Mouse (Mus musculus): Measurements from ENCODE around the gene Urb1. TPM values are rescaled to one million over a fixed set of nuclear protein-coding genes. Genes with fewer than 3 reads are reported as not detected.

Gene Urb1
- polyA plus RNA-seq, 1 experiment from 2014 or later = 8.5 TPM

DNA sequence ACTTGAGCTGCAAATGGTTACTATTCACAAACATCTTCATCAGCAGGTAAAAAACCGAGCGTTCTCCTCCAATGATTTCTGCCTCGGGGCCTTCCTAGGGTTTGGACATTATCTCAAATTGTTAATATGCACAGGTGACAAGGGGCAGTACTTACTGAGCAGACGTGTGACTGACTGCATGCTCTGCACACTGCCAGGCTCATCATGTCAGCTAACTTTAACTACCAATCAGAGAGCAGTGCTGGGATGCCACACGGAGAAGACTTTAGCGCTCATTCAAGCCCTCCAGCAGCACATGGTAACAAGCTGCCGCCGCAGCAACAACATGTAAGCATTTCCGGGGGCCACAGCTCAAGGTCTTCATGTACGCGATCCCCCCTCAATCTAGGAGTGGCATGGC is 26.9 kb downstream of the Urb1 start:
- peaks cover 47% of the 10 kb centered on the region for H3K36me3 ChIP-seq (ENCODE audit: insufficient read depth, low read length)

DNA sequence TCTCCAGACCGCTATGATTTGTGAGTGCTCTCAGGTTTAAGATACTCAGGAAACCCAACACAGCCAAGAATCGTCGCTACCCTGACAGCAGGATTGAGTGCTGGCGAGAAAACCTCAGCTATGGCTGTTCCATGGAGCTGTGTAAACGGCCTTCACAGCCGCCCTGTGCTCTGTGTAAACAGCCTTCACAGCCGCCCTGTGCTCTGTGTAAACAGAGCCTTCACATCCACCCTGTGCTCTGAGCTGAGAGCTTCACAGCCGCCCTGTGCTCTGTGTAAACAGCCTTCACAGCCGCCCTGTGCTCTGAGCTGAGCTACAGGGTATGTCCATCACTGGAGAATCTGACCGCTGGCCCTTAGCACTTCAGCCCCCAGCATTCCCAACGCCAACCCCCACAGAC is 30.4 kb downstream of the Urb1 start:
- Histone ChIP-seq H3K4me1 (ENCODE audit: insufficient read depth, low read length) (0 out of 2 replicates have a peak, but pooled peaks cover 3% of the 10 kb centered on the region), H3K4me2 (replicated peaks; ENCODE audit: low read depth, low read length) (no peak overlapping the region), H3K9ac (replicated peaks; ENCODE audit: low read length) (no peak overlapping the region), H3K36me3 (ENCODE audit: insufficient read depth, low read length) (peaks cover 47% of the 10 kb centered on the region; the same call in 1 of the 2 replicates), H3K9me3 (ENCODE audit: low read length) (no peaks in the 10 kb centered on the region), H3K27ac (ENCODE audit: low read length) (no peak overlapping the region), H3K4me3 (ENCODE audit: low read length) (no peak overlapping the region), H3K27me3 (ENCODE audit: insufficient read depth, low read length) (no peaks in the 10 kb centered on the region)
- ATAC-seq (ENCODE audit: low FRiP score, low TSS enrichment) = peak; percentile 89
- 34% methylated on average over 11 of the region's 11 CpGs for WGBS

More for the DNA sequence above, 26.9 kb downstream of the Urb1 start:
- 0 out of 2 replicates have a peak, but pooled peaks cover 3% of the 10 kb centered on the region for H3K4me1 ChIP-seq (ENCODE audit: insufficient read depth, low read length)
- no peaks in the 10 kb centered on the region for H3K27me3 ChIP-seq (ENCODE audit: insufficient read depth, low read length)
- H3K4me3 ChIP-seq (ENCODE audit: low read length) = no peak overlapping the region
- WGBS = 89% methylated on average over 11 of the region's 11 CpGs
- ATAC-seq (ENCODE audit: low FRiP score, low TSS enrichment) = no peak
- H3K9me3 ChIP-seq (ENCODE audit: low read length) = no peaks in the 10 kb centered on the region
- H3K4me2 ChIP-seq (replicated peaks; ENCODE audit: low read depth, low read length) = no peak overlapping the region
- H3K9ac ChIP-seq (replicated peaks; ENCODE audit: low read length) = no peak overlapping the region
- H3K27ac ChIP-seq (ENCODE audit: low read length) = no peak overlapping the region

- Histone ChIP-seq H3K9ac (replicated peaks; ENCODE audit: low read length) (no peak overlapping the region), H3K4me1 (ENCODE audit: insufficient read depth, low read length) (0 out of 2 replicates have a peak, but pooled peaks cover 3% of the 10 kb centered on the region), H3K36me3 (ENCODE audit: insufficient read depth, low read length) (peaks cover 60% of the 10 kb centered on the region), H3K4me3 (ENCODE audit: low read length) (no peak overlapping the region), H3K27ac (ENCODE audit: low read length) (no peak overlapping the region), H3K27me3 (ENCODE audit: insufficient read depth, low read length) (no peaks in the 10 kb centered on the region), H3K4me2 (replicated peaks; ENCODE audit: low read depth, low read length) (no peak overlapping the region), H3K9me3 (ENCODE audit: low read length) (no peaks in the 10 kb centered on the region)
- 79% methylated on average over 10 of the region's 10 CpGs for WGBS
- ATAC-seq (ENCODE audit: low FRiP score, low TSS enrichment) = no peak
Observed at GRCm38 (mm10) chr16:90775946-90776520, 34.2 kb downstream of the Urb1 start.

- Histone ChIP-seq H3K27me3 (ENCODE audit: insufficient read depth, low read length) (no peaks in the 10 kb centered on the region), H3K9me3 (ENCODE audit: low read length) (no peaks in the 10 kb centered on the region), H3K4me1 (ENCODE audit: insufficient read depth, low read length) (no peaks in the 10 kb centered on the region), H3K4me2 (replicated peaks; ENCODE audit: low read depth, low read length) (no peak overlapping the region), H3K36me3 (ENCODE audit: insufficient read depth, low read length) (peaks cover 55% of the 10 kb centered on the region), H3K9ac (replicated peaks; ENCODE audit: low read length) (no peak overlapping the region), H3K4me3 (ENCODE audit: low read length) (no peak overlapping the region), H3K27ac (ENCODE audit: low read length) (no peak overlapping the region)
- ATAC-seq (ENCODE audit: low FRiP score, low TSS enrichment) = no peak
- 88% methylated on average over 6 of the region's 6 CpGs for WGBS
Observed at GRCm38 (mm10) chr16:90774646-90775045, 35.6 kb downstream of the Urb1 start.

DNA sequence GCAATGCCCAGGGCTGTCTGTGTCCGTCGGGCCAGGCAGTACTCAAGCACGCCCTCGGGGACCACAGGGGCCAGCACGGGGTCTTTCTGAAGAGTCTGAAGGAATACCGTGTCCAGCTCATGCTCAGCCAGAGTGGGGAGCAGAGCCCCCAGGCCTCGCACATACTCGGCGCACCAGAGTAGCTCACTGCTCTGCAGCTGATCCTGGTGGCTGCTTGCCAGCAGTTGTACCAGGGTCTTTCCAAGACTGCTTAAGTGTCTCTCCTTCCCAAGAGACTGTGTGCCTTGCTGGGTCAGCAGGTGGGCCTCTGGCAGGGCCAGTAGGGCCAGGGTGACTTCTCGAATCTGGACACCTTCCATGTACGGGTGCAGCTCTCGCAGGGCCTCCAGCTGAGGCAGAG is 36.0 kb downstream of the Urb1 start:
- no peaks in the 10 kb centered on the region for H3K27me3 ChIP-seq (ENCODE audit: insufficient read depth, low read length)
- no peaks in the 10 kb centered on the region for H3K9me3 ChIP-seq (ENCODE audit: low read length)
- no peak overlapping the region for H3K27ac ChIP-seq (ENCODE audit: low read length)
- 93% methylated on average over 12 of the region's 12 CpGs for WGBS
- no peaks in the 10 kb centered on the region for H3K4me1 ChIP-seq (ENCODE audit: insufficient read depth, low read length)
- ATAC-seq (ENCODE audit: low FRiP score, low TSS enrichment) = no peak
- H3K4me2 ChIP-seq (replicated peaks; ENCODE audit: low read depth, low read length) = no peak overlapping the region
- no peak overlapping the region for H3K9ac ChIP-seq (replicated peaks; ENCODE audit: low read length)
- peaks cover 55% of the 10 kb centered on the region for H3K36me3 ChIP-seq (ENCODE audit: insufficient read depth, low read length)
- no peak overlapping the region for H3K4me3 ChIP-seq (ENCODE audit: low read length)

DNA sequence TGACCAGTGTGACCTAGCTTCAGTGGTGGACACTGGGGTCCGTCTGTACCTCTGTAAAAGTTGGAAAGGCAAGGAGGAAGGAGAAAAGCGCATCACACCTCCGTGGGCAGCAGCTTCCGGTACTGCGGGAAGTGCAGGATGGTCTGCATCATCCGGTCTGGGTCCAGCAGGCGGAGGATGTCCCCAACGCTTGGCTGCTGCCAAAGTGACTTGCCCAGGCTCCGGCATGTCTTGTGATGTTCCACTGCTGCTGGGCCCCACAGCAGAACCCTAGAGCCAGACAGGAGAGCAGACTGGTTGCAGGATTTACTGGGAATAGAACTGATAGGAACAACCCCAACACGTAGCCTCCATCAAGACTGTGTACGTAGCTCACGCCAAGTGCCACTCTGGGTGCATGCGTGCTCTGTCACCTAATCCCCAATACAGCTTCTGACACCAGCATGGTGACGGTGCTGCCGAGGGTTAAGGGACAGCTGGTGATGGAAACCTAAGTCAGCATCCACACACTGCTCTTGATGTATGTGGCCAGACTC is 43.2 kb downstream of the Urb1 start:
- H3K4me1 ChIP-seq (ENCODE audit: insufficient read depth, low read length) = no peaks in the 10 kb centered on the region
- H3K27me3 ChIP-seq (ENCODE audit: insufficient read depth, low read length) = no peaks in the 10 kb centered on the region
- H3K27ac ChIP-seq (ENCODE audit: low read length) = no peak overlapping the region
- H3K4me2 ChIP-seq (replicated peaks; ENCODE audit: low read depth, low read length) = no peak overlapping the region
- WGBS = 92% methylated on average over 15 of the region's 15 CpGs
- H3K4me3 ChIP-seq (ENCODE audit: low read length) = no peak overlapping the region
- H3K9me3 ChIP-seq (ENCODE audit: low read length) = 0 out of 2 replicates have a peak, but pooled peaks cover 3% of the 10 kb centered on the region
- ATAC-seq (ENCODE audit: low FRiP score, low TSS enrichment) = no peak
- H3K36me3 ChIP-seq (ENCODE audit: insufficient read depth, low read length) = peaks cover 47% of the 10 kb centered on the region
- no peak overlapping the region for H3K9ac ChIP-seq (replicated peaks; ENCODE audit: low read length)

DNA sequence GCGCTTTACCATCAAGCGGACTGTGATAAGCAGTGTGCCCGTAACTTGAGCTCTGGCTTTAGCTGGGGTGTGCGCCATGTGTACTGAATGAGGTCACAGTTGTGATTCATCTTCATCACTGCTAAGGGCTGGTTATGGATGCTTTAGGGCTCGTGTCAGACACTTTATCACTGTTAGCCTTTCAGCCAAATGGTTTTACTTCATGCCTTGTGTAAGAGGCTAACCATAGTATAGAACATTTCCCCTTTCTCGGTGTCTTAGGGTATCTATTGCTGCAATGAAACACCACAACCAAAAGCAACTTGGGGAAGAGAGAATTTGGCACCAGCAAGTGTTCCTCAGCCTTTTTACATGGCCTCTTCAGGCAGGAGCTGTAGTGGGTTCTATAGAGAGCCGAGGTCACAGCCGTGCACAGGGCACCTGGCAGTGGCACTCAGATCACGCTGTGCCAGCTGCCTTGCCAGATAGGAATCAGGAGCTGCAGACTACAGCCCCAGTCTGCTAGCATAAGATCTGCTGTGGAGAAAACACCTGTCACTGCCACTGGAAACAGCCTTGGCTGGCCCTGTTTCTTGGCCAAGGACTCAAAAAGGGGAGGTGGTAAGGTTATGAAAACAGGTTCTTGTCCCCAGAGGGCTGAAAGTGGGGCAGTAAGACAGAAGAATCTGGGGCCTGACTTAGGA is 44.9 kb downstream of the Urb1 start:
- no peak for ATAC-seq (ENCODE audit: low FRiP score, low TSS enrichment)
- no peak overlapping the region for H3K9ac ChIP-seq (replicated peaks; ENCODE audit: low read length)
- peaks cover 47% of the 10 kb centered on the region for H3K36me3 ChIP-seq (ENCODE audit: insufficient read depth, low read length)
- H3K4me3 ChIP-seq (ENCODE audit: low read length) = no peak overlapping the region
- no peaks in the 10 kb centered on the region for H3K27me3 ChIP-seq (ENCODE audit: insufficient read depth, low read length)
- H3K9me3 ChIP-seq (ENCODE audit: low read length) = 0 out of 2 replicates have a peak, but pooled peaks cover 3% of the 10 kb centered on the region
- no peak overlapping the region for H3K4me2 ChIP-seq (replicated peaks; ENCODE audit: low read depth, low read length)
- whole genome bisulfite sequencing = 78% methylated on average over 9 of the region's 9 CpGs
- H3K27ac ChIP-seq (ENCODE audit: low read length) = no peak overlapping the region
- no peaks in the 10 kb centered on the region for H3K4me1 ChIP-seq (ENCODE audit: insufficient read depth, low read length)

DNA sequence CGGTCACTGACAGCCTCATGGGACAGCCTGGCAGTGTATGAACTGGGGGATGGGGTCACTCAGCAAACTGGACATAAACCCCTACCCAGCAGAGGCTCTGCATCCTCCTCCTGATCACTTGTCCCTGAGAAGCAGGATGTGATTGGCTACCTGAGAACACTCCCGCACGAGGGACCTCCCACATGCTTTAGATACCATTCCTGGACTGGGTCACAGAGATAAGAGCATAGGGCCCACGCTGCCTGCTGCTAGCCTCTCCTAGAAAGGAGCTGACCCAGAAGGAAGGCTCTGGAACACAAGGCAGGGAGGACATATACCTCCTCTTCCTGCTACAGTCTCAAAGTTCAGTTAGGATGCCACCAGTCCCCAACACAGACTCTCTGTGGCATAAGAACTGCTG is 49.7 kb downstream of the Urb1 start:
- no peak overlapping the region for H3K27ac ChIP-seq (ENCODE audit: low read length)

DNA sequence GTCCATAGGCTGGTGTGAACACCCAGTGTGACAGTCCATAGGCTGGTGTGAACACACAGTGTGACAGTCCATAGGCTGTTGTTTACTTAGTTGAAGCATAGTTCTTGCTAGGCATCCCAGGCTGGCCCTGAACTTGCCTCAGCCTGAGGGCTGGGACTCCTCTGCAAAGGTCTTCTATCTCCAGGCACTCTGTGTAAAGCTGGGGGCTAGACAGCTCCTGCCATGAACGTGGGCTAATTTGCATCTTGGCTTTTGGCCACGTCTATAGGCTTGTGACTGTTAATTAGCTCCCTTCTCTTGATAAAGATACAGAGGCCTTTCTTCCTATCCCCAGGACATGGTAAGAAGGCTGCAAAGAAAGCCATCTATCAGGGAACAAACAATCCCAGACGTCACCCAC is 50.9 kb downstream of the Urb1 start:
- ATAC-seq (ENCODE audit: low FRiP score, low TSS enrichment) = no peak
- Histone ChIP-seq H3K9ac (replicated peaks; ENCODE audit: low read length) (no peak overlapping the region), H3K27me3 (ENCODE audit: insufficient read depth, low read length) (no peaks in the 10 kb centered on the region), H3K4me3 (ENCODE audit: low read length) (no peak overlapping the region), H3K27ac (ENCODE audit: low read length) (no peak overlapping the region), H3K9me3 (ENCODE audit: low read length) (0 out of 2 replicates have a peak, but pooled peaks cover 3% of the 10 kb centered on the region), H3K4me2 (replicated peaks; ENCODE audit: low read depth, low read length) (no peak overlapping the region), H3K36me3 (ENCODE audit: insufficient read depth, low read length) (peaks cover 20% of the 10 kb centered on the region), H3K4me1 (ENCODE audit: insufficient read depth, low read length) (no peaks in the 10 kb centered on the region)
- WGBS = 69% methylated on average over 3 of the region's 3 CpGs

More for the DNA sequence above, 49.7 kb downstream of the Urb1 start:
- Histone ChIP-seq H3K9me3 (ENCODE audit: low read length) (0 out of 2 replicates have a peak, but pooled peaks cover 3% of the 10 kb centered on the region), H3K27me3 (ENCODE audit: insufficient read depth, low read length) (no peaks in the 10 kb centered on the region), H3K4me2 (replicated peaks; ENCODE audit: low read depth, low read length) (no peak overlapping the region), H3K36me3 (ENCODE audit: insufficient read depth, low read length) (peaks cover 20% of the 10 kb centered on the region), H3K4me3 (ENCODE audit: low read length) (no peak overlapping the region), H3K9ac (replicated peaks; ENCODE audit: low read length) (no peak overlapping the region), H3K4me1 (ENCODE audit: insufficient read depth, low read length) (no peaks in the 10 kb centered on the region)
- WGBS = 54% methylated on average over 4 of the region's 4 CpGs
- no peak for ATAC-seq (ENCODE audit: low FRiP score, low TSS enrichment)

DNA sequence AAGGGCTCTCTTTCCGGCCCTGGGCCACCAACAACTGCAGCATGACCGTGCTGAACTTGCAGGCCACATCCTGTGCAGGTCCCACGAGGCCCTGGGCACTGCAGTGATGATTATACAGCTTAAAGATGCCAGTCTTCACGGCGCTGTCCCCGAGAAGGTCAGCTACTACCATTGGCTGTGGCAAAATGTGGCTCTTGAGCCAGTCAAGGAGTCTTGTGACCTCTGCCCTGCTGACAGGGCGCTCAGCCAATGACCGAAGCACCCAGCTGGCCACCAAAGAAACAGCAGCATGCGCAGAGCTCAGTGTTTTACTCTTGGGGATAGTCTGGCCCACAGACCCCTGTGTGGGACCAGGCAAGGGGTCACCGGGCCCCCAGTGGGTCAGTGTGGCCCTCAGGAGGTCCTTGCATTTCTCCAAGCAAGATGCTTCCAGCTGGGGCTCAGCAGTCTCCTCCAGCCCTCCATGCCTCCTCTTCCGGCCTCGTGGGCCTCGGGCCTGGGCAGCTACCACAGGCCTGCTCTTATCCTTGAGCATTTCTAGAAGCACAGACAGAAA is 56.7 kb downstream of the Urb1 start:
- H3K4me2 ChIP-seq (replicated peaks; ENCODE audit: low read depth, low read length) = no peak overlapping the region
- no peak overlapping the region for H3K9ac ChIP-seq (replicated peaks; ENCODE audit: low read length)
- no peak for ATAC-seq (ENCODE audit: low FRiP score, low TSS enrichment)
- no peaks in the 10 kb centered on the region for H3K27me3 ChIP-seq (ENCODE audit: insufficient read depth, low read length)
- WGBS = 87% methylated on average over 13 of the region's 13 CpGs
- no peaks in the 10 kb centered on the region for H3K4me1 ChIP-seq (ENCODE audit: insufficient read depth, low read length)
- no peaks in the 10 kb centered on the region for H3K9me3 ChIP-seq (ENCODE audit: low read length)
- H3K4me3 ChIP-seq (ENCODE audit: low read length) = no peak overlapping the region
- H3K36me3 ChIP-seq (ENCODE audit: insufficient read depth, low read length) = peaks cover 15% of the 10 kb centered on the region
- H3K27ac ChIP-seq (ENCODE audit: low read length) = no peak overlapping the region

Data from kidney, embryonic 16.5 days (tissue).